Mouse (Mus musculus) lung, postnatal 0 days (tissue): ENCODE results near the gene Fam83g.

Experiments used
- CTCF ChIP-seq: IDR thresholded peaks from 2 replicates; pipeline ENCODE4 v1.5.1; 2016; ENCODE audit warnings: antibody characterized with exemption, mild to moderate bottlenecking
- EP300 ChIP-seq: IDR thresholded peaks from 2 replicates; pipeline ENCODE4 v1.6.1; 2016; ENCODE audit warnings: antibody characterized with exemption, mild to moderate bottlenecking, control low read depth

DNA sequence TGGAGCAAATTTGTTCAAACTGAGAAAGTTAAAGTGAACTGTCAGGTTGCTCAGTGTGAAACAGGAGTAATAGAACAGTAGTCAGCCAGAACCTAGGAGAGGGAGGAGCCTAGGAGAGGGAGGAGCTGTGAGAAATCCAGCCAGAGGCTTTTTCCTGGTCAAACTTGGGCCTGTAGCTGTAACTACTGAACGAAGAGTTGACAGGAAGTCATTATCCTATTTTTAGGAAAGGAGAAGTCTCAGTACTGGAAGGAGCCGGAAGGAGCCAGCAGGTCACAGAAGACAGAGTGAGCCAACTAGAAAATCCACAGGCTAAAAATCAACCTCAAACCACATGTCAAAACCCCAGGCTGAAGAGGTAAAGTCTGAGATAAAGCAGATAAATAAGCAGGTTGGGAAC is 44.1 kb downstream of the Fam83g start:
- TF ChIP-seq CTCF, result no peak
- TF ChIP-seq EP300, result no peak
